Mouse (Mus musculus) naive thymus-derived CD4-positive, alpha-beta T cell, adult 2 months (primary cell): Measurements from ENCODE around the gene Rpl12.

Source experiments
- DNase-seq: peaks from one replicate; pipeline ENCODE4 v3.0.0-alpha.2; 2011; ENCODE audit warnings: low read depth

Gene Rpl12

GRCm38 (mm10) chr2:32940483-32940882 is 20.9 kb upstream of the Rpl12 start:
- DNase-seq = no peak

DNA sequence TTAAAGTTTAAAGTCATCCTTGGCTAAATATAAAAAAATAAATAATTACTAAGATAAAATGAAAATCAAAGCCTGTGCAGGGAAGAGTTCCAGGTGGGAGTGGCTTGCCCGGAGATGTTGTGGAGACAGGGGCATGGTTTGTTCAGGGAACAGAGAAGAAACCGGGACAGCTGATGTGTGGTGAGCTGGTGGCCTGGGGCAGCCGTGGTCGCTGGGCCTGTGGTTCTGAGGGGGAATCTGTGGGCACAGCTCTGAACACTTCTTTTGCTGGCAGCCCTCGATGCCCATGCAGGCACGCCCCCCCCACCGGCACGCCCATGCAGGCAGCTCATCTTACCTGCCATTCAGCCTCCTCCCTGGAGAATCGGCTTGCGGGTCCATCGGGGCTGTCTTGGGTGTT is 13.9 kb upstream of the Rpl12 start:
- DNase-seq = no peak

- peak; percentile 41 for DNase-seq
Observed at GRCm38 (mm10) chr2:32954581-32954980, 6.8 kb upstream of the Rpl12 start.

GRCm38 (mm10) chr2:32957344-32957743 is 4.0 kb upstream of the Rpl12 start:
- peak; percentile 27 for DNase-seq

GRCm38 (mm10) chr2:32960273-32960672 is 1.1 kb upstream of the Rpl12 start:
- DNase-seq = peak; percentile 12

DNA sequence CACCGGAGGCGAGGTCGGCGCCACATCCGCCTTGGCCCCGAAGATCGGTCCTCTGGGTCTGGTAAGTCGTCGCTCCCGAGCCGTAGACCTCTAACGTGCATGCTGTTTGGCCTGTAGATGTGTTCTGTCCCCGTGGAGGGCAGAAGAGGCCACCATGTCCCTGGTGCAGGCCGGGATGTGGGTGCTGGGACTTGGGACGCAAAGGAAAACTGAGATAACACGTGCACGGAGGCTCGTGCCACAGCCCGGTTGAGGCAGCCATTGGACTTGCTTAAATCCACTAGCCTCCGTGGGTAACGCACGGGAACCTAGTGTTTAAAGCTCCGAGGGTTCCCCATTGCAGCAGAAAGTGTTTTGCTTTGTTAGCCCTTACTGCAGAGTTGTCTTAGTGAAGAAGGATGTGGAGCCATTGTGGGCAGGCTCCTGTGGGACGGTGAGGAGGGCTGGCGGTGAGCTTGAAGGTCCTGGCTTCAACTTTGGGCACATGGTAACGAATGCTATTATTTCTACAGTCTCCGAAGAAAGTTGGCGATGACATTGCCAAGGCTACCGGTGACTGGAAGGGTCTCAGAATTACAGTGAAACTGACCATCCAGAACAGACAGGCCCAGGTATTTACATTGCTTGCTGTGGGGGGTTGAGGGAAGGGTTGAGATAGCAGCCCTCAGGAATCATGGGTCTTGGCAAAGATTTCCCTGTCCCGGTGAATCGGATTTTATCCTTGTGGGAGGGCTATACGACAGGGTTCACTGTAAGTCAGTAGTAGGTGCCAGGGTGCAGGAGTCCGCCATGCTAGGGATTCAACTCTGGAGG is 909 bp downstream of the Rpl12 start:
- no peak for DNase-seq

- DNase-seq = peak; percentile 76
Observed at GRCm38 (mm10) chr2:32962875-32963220, 1.5 kb downstream of the Rpl12 start.

DNA sequence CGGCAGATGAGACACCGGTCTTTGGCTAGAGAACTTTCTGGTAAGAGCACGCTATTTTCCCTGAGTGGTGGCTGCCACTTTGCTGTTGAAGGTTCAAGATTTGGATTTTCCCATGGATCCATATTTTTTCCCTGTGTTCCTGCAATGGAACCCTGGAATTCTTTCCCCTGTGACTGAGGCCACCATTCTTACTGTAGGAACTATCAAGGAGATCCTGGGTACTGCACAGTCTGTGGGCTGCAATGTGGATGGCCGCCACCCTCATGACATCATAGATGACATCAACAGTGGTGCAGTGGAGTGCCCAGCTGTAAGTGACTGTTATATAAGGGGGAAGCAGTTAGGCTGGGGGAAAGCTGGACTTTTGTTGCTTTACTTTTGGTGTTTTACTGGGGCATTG is 2.2 kb downstream of the Rpl12 start:
- DNase-seq = peak; percentile 15

DNA sequence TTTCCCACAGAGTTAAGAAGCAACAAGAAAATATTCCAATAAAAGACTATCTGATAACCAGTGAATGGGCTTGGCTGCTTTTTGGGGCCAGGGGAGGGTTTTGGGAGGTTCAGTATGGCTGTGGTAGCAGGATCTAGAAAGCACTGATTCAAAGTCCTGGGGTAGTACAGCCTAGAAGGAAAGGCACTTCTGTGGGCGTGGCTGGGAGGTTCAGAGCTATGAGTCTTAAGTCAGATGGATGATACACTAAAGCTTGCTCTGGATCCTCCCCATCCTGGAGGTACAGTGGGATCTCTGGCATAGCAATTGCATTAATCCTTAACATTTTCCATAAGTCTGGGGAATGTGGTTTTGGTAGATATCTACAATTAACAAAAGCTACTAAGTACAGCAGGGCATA is 2.6 kb downstream of the Rpl12 start:
- DNase-seq = peak; percentile 15

DNA sequence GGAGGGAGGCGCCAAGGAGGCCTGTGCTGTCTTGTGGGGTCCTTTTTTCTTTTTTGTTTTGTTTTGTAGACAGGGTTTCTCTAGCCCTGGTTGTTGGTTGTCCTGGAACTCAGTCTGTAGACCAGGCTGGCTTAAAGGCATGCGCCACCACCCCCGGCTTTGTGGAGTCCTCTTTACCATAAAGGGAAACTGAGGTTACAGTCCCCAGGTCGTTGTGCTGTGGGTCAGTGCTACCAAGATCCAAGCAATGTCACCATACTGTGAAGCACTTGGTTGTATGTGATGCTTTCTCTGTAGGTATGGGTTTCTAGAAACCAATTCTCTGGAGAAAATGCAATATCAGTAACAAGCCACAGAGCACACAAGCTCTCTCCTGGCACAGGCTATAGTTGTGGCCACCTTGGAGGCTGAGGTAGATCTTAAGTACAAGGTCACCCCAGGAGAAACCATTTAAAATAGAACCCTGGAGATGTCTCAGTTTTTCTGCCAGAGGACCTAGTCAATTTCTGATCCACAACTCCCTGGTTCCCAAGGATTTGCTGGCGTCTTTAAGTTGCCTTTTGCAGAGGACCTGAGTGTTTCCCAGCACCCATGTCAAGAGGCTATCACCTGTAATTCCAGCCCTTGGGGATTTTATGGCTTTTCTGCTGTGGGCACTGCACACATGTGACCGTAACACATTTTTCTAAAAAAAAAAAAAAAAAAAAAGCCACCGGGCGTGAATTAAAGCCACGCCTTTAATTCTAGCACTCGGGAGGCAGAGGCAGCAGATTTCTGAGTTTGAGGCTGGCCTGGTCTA is 3.5 kb downstream of the Rpl12 start:
- DNase-seq = peak; percentile 20

DNA sequence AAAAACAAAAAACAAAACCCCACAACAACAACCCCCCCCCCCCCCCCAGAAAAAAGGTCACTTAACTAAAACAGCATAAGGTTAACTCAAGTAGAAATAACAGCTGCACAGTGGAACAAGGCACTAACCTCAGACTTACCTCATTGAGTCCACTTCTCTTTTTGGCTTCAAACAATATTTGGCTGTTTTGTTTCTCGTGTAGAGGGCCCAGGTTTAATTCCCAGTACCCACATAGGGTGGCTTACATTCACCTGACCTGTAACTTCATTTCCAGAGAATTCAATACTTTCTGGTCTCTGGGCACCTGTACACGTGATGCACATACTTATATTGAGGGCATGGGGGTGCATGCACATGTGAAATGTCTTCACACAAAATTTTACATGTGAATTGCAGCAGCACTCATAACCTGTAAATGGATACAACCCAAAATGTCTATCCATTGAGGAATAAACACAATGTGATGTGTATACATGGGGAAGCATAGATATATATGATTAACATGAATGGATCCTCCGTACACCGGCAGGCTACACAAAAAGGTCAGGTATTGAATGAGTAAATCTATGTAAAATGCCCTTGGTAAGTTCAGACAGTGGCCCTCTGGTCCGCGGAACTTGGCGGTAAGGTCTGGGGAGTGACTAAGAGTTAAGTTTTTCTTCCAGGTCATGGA is 4.3 kb downstream of the Rpl12 start:
- peak; percentile 32 for DNase-seq

DNA sequence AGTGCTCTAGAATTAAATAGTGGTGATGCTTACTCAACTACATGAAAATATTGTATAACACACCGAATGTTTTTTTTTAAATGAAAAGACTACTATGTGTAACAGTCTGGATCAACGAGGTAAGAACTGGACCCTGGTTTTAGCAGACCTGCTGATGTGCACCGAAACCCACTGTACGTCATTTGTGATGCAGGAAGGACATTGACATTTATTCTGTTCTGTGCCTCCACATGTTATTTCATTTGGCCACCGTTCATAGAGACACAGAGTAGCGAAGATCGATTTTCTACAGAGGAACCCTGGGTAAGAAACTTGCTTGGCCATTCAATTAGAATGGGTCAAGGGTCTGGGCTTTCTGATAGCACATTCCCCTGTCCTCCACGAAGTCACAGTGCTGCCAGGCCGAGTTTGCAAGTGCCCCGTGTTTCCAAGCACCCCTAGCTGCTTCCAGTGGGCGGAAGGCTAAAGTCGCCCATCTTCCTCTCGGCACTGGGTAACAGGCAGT is 4.9 kb downstream of the Rpl12 start:
- no peak for DNase-seq

GRCm38 (mm10) chr2:32966689-32967631 is 5.6 kb downstream of the Rpl12 start:
- peak; percentile 84 for DNase-seq

GRCm38 (mm10) chr2:32968024-32968614 is 6.8 kb downstream of the Rpl12 start:
- DNase-seq = peak; percentile 12

- no peak for DNase-seq
Observed at GRCm38 (mm10) chr2:32969326-32969725, 8.0 kb downstream of the Rpl12 start.

- DNase-seq = no peak
Observed at GRCm38 (mm10) chr2:32971235-32971634, 9.9 kb downstream of the Rpl12 start.

GRCm38 (mm10) chr2:32974216-32974615 is 12.9 kb downstream of the Rpl12 start:
- DNase-seq = no peak

- no peak for DNase-seq
Observed at GRCm38 (mm10) chr2:32977114-32977513, 15.8 kb downstream of the Rpl12 start.

DNA sequence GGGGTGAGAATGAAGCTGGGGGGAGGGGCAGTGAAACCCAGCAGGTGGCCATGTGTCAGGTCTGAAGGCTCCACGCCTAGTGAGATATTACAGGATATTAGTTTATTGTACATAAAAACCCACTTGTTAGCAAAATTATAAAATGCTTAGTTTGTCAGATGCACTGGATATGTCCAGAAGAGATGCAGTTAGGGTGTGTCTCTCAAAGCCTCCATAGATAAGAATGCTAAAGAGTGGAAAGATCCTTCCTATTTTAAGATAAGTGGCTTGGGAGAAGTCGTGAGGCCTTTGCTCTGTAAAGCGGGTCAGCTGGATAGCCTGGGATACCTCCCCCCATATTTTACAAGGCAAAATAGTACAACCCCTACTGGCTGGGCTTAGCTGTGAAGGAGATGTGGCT is 17.3 kb downstream of the Rpl12 start:
- DNase-seq = no peak

- no peak for DNase-seq
Observed at GRCm38 (mm10) chr2:32979675-32980074, 18.3 kb downstream of the Rpl12 start.

DNA sequence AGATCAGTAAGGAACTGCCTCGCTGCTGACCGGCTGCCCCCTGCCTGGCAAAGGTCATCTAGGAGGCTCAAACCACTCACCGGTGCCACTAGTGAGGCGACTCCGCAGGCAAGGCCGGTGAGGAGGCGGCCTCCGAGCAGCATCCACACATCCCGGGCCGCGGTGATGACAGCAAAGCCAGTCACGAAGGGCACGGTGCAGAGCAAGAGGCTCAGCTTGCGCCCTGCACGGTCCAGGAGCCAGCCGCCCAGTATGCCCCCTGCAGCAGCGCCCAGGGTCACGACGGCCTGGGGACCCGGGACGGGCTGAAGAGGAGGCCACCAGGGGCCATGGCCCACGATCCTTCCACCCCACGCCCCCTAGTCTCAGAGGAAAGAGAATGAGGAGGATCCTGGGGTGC is 19.9 kb downstream of the Rpl12 start:
- DNase-seq = peak; percentile 31
